Mouse (Mus musculus) right cerebral cortex, postnatal 10 days (tissue): Measurements from ENCODE around the gene Gale.

Experiments used
- DNase-seq, 2 experiments: peaks; one replicate each; pipeline ENCODE4 v3.0.0; 2021; ENCODE audit warnings: low spot score in 2 of 2

Gene Gale

DNA sequence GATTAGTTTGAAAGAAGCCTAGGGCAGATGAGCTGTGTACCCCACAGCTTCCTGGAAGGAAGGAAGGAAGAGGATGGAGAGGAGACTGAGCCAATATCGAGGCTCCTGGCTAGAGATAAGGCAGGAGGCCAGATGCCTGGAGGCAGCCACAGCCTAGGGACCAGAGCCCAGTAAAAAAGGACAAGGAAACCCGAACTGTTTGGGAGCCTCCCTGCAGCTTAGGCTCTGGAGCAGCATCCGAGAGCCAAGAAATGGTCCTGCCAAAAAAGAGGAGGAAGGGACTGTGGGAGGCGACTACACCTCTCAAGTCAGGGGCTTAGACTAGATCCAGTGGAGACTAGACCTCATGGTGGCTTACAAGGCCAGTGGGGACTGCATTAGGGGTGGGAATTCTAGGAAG is 20.1 kb upstream of the Gale start:
- DNase-seq = no peak

DNA sequence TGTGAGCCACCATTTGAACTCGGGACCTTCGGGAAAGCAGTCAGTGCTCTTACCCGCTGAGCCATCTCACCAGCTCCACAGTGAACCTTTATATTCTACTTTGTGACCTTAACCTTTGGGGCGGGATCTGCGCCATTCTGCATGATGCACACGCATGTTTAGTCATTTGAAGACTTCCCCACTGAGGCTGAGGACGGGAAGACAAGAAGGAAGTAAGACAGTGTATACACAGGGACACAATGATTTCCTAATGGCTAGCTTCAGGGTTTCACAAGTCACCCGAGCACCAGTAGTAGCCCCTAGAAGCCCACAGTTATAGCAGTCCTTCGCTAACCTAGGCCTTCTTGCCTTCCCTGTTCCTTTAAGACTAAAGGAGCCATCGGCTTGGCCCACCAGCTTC is 17.8 kb upstream of the Gale start:
- DNase-seq = no peak

DNA sequence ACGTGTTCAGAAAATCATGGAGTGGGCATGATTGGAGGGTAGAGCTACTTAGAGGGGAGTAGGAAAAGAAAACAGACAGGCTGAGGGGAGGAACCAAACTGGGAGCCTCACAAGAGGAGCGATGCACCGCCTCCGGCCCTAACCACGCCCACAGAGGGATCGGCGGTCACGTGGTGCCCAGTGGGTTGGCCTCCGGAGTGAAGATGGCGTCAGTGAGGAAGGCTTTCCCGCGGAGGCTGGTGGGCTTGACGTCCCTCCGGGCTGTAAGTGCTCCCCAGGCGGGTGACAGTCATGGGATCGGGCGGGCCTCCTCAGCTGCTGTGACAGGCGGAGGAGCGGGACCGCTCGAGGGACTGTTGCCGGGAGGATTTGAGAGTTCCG is 17.3 kb upstream of the Gale start, which contains the start of gene Hmgcl:
Gene Hmgcl (plus strand): TSS at position 171 of the 381 bp plus-strand sequence.
- peak; percentile 97 for DNase-seq

DNA sequence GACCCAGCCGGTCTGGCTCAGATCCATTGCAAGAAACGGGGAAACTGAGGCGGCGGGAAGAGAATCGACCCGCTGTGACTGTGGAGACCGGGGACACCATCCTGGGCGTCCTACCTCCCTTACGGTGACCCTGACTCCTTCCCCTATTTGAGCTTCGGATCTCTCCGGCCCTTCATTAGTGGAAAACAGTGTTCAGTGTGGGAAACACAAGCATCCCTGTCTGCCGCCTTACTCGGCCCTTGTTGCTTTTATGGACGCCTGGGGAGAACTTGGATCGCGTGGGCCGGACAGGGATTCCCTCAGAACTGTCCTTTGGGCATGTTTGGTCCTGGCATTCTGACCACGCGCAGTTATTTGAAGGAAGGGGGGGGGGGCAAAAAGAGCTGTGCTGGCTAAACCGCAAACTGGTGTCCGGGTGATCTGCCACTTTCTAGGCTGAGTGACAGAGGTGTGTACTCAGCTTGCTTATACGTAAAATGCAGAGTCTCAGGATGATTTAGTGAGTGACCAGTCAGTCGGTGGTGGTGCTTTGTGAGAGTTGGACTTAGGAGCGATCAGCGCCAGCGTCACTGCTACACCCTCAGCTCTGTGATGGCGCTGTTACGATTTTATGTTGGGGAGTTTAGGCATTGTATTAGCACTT is 16.7 kb upstream of the Gale start:
- DNase-seq = no peak

DNA sequence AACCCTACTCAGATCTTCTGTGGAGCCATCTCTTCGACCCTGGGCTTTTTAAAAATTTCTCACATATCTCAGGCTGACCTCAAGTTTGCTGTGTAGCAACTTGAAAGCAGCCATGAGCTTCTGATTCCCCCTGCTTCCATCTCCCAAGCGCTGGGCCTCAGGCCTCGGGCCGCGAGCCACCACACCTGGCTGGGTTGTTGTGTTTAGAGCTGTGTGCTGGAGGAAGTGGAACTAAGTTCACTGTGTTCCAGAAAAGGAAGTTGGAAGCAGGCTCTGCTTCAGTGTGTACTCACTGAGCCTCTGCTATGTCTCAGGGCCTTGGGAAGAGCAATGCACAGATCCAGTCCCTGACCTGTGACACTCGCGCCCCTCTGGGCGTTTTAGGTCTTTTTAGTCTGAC is 15.4 kb upstream of the Gale start:
- DNase-seq = no peak

DNA sequence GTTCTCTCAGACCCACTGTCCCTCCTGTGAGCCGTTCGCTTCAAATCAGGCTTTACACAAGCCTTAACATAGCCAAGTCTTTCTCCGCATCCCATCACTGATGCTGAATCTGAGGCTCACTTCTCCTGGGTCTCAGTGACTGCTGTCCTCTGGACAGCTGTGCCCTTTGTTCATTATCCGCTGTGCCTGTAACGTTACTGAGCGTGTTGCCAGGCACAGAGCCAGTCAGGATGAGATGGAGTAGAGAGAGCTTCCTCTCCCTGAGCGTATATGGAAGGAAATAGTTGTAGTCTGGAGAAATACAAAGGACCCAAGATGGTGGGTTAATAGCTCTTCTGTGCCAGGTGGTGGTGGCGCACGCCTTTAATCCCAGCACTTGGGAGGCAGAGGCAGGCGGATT is 14.1 kb upstream of the Gale start:
- no peak for DNase-seq

DNA sequence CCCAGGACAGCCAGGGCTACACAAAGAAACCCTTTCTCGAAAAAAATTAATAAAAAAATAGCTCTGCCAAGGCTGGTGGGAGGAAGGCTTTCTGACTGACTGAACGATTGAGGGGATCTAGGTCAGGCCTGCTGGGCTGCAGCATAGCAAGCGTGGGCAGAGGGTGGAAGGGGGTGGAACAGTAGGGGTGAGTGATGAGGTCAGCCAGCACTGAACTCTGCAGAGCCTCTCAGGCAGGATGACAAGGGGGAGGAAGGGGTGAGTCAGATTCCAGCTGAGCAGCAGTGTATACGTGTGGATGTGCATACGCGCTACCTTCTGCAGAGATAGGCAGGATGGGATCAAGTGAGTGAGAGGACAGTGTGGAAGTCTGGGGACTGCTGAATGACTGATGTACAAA is 13.6 kb upstream of the Gale start:
- DNase-seq = peak in 1 of 2 experiments; percentile 32

DNA sequence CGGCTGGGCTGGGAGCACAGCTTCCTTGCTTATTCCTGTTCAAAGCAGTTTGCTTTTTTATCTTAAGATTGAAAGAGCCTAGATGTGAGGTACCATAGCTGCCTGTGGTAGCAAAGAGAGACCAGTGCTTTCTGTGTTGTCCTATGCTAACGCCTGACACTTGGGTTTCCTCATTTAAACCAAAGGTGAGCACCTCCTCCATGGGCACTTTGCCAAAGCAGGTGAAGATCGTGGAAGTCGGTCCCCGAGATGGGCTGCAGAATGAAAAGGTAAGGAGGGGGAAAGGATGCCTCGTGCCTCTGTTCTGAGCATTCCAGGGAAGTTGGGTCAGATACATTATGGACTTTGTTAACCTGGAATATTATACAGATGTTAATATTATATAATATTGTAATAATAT is 13.2 kb upstream of the Gale start:
- no peak for DNase-seq

DNA sequence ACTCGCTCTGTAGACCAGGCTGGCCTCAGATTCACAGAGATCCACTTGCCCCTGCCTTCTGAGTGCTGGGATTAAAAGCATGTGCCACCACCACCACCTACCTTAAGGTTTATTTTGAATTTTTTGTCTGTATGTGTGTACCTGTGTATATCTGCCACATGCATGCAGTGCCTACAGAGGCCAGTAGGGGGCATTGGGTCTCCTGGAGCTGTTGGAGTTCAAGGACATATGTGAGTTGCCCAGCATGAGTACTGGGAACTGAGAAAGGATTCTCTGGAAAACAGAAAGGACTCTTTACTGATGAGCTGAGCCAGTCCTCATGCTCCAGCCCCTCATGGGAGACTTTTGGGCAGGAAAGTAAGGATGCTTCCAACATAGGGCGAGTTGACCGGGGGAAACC is 12.0 kb upstream of the Gale start:
- DNase-seq = no peak

DNA sequence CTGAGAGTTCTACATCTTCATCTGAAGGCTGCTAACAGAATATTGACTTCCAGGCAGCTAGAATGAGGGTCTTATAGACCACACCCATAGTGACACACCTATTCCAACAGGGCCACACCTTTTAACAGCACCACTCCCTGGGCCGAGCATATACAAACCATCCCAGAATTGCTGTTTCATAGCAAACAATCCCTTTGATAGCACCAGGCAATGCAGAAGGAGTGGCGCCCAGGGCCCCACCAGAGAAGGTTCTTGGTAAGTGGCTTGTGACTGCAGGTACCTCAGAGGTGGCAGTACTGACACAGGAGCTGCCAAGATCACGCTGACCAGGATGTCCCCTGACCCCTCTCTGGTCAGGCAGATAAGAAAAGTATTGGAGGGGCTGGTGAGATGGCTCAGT is 10.3 kb upstream of the Gale start:
- no peak for DNase-seq

DNA sequence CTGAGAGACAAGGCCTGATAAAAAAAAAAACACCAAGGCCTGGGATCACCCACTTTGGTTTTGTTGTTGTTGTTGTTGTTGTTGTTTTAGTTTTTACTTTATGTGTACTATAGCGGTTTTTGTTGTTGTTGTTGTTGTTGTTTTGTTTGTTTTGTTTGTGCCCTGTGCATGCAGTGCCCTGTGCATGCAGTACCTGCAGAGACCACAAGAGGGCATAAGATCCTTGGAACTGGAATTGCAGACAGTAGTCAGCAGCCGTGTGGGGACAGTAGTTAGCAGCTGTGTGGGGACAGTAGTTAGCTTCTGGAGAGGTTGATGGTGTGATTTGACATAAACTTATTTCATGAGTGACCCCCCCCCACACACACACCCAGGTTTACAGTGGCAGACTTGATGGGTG is 9.3 kb upstream of the Gale start:
- peak in 1 of 2 experiments; percentile 79 for DNase-seq

DNA sequence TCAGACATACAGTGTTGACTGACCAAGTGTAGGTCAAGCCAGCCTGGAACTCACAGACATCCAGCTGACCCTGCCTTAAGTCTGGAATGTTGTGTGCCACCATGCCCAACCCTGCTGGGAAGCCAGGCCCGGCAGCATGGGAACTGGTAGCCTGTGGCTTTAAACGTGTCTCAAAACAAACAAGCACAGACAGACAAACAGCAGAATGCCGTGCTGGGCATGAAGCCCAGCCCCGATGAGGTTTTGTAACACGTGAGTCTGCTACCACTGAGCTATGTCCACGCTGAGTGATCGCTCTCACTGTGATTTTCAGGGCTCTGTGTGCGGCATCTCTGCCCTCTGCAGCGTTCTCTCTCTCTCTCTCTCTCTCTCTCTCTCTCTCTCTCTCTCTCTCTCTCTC is 7.6 kb upstream of the Gale start:
- DNase-seq = peak in 1 of 2 experiments; percentile 19

DNA sequence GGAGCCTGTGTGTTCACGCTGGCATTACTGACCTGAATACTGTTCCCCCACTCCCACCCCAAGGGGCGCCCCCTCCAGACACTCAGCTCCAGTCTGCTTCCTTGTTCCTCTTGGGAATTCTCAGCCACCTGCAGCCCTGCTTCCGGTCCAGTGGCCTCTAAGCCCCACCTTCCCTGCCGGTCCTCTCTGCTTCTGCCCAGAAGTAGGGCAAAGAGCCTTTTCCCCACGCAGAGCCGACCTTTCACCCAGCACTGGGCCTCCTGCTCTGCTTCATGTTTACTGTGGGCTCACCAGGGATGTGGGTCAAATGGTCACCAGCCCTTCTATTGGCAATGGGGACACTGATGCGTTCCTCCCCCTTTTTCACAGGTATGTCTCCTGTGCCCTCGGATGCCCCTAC is 5.2 kb upstream of the Gale start:
- DNase-seq = no peak

DNA sequence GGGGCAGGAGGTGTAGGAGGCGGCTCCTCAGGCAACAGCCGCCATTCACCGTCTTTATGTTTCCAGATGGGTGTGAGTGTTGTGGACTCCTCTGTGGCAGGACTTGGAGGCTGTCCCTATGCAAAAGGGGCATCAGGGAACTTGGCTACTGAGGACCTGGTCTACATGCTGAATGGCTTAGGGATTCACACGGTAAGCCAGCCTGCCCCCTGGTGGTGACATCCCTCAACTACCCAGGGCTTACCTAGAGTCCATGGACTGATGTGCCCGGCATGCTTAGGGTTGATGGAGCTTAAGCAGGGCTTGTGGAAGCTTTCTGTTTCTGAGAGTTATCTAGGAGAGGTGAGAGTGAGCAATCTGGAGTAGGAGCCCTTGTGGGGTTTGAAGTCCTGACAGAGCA is 2.8 kb upstream of the Gale start:
- peak; percentile 77 to 82 for DNase-seq

DNA sequence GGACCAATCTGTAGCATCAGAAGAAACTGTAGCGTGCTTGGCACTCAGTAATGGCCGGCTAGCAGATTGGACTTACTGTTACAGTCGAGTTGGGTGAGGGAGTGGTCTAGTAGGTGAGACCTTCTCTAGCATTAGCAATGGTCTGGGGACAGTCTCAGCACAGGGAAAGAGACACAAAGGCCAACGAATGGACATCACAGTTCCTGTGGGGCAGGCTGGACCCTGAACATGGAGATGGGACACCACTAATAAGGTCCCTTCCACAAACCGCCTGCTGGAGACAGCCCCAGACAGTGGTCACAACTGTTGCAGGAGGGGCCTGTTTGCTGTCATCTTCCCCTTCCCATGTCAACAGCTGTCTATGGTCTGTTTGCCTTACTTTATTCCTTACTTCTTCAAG is 1.8 kb upstream of the Gale start:
- peak in 1 of 2 experiments; percentile 22 for DNase-seq

DNA sequence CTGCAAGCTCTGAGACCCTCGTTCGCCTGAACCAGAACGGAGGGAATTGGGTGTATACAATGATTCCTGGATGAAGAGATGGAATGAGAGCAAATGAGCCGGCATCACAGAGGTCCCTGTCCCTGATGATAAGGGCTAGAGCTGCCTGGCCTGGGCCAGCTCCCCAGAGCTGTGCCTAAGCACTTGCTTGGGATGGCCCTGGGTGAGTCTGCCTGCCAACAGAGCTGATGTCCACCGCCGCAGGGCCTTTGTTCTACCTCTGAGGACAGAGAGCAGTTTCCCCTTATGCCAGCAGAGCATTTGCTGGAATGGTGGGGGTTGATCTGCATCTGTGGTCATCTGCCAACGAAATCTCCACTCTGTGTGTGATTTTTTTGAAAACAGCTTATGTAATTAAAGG is 1.3 kb upstream of the Gale start:
- peak in 1 of 2 experiments; percentile 27 for DNase-seq

DNA sequence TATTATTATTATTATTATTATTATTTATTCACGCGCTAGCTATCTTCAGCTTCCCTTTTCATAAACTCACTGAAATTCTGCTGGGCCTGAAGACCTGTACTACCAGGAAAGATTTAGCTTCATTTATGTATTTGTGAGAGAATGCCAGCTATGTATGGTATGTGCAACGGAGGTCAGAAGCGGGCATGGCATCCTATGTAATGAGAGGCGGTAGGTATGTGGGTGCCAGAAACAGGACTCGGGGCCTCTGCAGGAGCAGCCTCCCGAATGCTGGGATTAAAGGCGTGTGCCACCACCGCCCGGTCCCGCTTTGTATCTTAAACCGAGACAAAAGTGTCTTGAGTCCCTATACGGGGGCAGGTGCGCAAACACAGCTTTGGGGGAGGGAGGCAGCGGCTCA is 581 bp upstream of the Gale start:
- no peak for DNase-seq

DNA sequence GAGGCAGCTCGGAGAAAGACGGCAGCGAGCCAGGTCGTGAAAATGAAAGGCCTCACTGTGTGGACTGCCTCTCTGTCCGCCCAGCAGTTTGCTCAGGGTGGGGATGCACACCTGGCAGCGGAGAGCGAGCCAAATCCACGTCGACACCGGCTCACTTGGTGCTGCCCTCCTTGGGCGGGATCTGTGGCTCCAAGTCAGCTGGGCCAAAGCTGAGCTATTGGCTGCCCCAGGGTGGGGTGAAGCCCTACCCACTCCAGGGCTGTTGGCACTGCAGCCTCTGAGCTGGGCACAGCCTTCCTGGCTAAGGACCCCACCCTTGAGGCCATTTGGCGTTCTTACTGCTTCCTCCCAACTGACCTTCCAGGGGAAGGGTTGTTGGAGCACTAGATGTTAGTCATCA is 899 bp downstream of the Gale start:
- DNase-seq = peak; percentile 74 to 82

DNA sequence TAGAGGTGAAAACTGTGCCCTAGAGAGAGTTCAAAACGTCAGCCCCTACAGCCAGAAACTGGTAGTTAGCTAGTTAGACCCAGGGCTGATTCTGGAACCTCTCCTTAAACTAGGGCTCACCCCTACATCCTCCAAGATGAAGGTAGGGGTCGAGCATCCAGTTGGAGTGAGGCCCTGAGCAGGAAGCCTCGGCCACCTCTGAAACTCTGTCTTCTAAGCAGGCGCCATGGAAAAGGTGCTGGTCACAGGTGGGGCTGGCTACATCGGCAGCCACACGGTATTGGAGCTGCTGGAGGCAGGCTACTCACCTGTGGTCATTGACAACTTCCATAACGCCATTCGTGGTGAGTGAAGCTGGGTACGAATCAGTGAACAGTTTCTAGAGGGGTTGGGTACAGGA is 1.6 kb downstream of the Gale start:
- DNase-seq = no peak

DNA sequence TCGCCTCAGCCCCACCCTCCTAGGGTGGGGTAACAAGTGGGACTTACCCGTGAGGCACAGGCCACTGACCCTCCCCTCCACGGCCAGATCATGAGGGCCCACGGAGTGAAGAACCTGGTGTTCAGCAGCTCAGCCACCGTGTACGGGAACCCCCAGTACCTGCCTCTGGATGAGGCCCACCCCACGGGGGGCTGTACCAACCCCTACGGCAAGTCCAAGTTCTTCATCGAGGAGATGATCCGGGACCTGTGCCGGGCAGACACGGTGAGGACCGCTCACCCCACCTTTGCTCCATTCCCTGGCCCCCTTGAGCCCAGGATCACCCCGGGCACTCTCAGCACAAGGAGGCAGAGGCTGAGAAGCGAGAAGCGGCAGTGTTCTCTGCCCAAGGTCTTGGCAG is 2.8 kb downstream of the Gale start:
- DNase-seq = peak in 1 of 2 experiments; percentile 28

DNA sequence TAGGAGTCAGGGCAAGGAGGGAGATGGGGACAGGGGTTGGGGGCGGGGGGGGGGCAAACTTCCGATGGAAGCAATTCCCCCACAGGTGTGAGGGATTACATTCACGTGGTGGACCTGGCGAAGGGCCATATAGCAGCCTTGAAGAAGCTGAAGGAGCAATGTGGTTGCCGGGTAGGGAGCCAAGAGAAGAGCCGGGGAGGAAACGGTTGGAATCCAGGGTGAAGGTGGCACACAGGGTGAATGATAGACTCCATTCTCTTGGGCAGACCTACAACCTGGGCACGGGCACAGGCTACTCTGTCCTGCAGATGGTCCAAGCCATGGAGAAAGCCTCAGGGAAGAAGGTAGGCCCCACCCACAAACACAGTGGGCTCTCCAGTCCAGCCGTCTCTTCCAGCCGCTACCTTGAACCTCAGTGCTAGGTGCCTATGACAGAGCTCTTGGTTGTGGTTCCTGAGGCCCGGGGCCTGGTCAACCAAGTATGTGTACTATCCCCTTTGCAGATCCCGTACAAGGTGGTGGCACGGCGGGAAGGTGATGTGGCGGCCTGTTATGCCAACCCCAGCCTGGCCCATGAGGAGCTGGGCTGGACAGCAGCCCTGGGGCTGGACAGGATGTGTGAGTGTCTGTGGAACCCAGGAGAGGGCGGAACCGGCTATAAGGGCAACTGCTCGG is 3.7 kb downstream of the Gale start:
- peak in 1 of 2 experiments; percentile 50 for DNase-seq

DNA sequence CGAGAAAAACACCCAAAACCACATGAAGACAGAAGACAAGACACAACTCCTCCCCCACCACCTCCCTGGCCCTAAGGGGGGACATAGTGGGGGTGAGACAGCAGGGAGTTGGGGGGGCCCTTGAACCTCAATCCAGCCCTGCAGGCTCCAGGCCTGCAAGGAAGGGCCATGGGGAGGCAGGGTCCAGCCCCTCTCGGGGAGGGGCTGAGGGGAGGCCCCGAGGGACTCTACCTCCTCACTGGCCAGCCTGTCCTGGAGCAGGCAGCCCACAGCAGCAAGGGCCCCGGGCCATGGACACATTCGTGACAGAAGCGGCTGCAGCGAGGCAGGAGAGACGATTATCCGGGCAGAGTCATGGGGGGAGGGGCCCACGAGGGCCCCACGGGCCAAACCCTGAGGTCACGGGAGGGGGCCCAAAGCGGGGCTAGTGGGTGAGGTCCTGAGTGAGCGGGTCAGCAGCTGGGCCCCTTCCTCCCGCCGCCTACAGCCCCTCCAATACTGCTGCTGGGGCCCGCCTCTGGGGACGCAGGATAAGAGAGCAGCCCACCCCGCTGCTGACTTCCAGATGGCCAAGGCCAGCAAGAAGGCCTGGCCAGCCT is 4.8 kb downstream of the Gale start:
- peak in 1 of 2 experiments; percentile 34 for DNase-seq

DNA sequence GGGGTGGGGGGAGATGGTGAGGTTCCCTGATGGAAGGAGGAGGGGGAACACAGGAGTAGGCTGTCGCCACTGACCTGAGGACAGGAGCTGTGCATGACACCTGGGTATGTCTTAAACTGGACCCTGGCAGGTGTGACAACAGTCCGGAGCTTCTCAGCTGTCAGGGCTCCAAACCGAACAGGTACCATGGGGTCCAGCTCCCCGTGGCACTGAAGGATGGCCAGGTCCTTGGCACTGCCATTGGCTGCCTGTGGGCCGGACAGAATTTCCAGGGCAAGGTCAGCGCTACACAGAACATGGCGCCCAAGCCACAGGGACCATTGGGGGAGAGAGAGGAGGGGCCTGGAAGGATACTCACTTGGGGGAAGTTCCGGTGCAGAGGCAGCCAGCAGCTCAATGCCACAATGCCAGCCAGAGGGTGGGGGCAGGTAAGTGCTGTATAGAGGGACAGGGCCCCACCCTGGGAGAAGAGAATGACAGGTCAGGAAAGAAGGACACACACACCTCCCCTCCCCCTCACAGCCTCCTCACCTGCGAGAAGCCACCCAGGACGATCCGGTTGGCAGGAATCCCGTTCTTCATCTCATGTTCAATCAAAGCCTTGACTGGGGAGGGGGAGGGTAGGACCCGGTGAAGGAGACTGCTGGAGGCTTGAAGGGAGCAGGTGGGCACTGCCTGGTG is 5.7 kb downstream of the Gale start:
- DNase-seq = peak in 1 of 2 experiments; percentile 41
